In the genomic region with DNA sequence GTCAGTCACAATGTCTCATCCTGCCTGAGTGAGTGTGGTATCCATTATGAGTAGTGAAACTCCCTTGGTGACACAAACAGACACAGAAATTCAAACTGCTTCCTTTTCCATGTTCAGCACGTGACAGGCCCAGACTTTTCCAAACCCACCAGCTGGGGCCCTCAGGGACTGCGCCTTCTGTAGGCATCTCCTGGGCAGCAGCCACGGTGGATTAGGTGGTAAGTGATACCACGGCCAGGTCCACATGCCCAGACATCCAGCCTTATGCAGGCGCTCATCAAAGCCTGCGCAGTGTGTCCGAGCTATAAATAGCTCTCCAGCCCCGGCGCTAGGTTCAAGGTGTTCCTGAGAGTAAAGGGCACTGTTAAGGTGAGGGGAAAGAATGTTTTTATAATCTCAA, we compare ENCODE assay signal across 21 mouse cellular contexts. TPM values are rescaled to one million over a fixed set of nuclear protein-coding genes. Genes with fewer than 3 reads are reported as not detected.
A peak's percentile ranks its signal among the peaks of the same experiment; 100 is the strongest.
DNase-seq lines count a peak whose midpoint lies in the region; ATAC-seq and TF ChIP-seq lines count a peak whose summit lies in the region.
"Had no signal": no experiment of that assay in that cellular context is flagged by ENCODE, and none has a peak within 500 bp of the region (broad histone marks: within the 10 kb centered on the region; RNA-seq: fewer than 3 reads in every experiment).

No protein-coding gene starts in this region.

- ATAC-seq in kidney, embryonic 14.5 days (ENCODE audit: low FRiP score, low TSS enrichment): no peak
- ATAC-seq in heart, embryonic 12.5 days (ENCODE audit: insufficient number of reproducible peaks, low FRiP score): peak; percentile 9; the same call in 1 of the 2 replicates
- ATAC-seq: activated CD4-positive, CD25-positive, alpha-beta regulatory T cell, adult 4 months; midbrain, embryonic 16.5 days; Patski had no signal

- WGBS in kidney, embryonic 14.5 days: 74% methylated on average over 9 of the region's 9 CpGs
- 75% methylated on average over 9 of the region's 9 CpGs for WGBS in kidney, adult 2 months
- WGBS in heart, embryonic 12.5 days: 36% methylated on average over 9 of the region's 9 CpGs

- TF ChIP-seq POLR2A in kidney, adult 2 months (IDR thresholded peaks at IDR 0.05; ENCODE audit: low read depth, low read length): no peak

- no peak for DNase-seq in kidney, adult 2 months
- DNase-seq in gastrocnemius, postnatal 10 days: peak; percentile 59
- DNase-seq in heart, postnatal 4 days: peak; percentile 30
- no peak for DNase-seq in retina, embryonic 14.5 days (ENCODE audit: low spot score)
- DNase-seq in embryo, embryonic 11 days: no peak
- DNase-seq in adrenal gland, adult 2 months: no peak
- DNase-seq: adrenal gland, postnatal 36 days; cerebellum, adult 8-10 months; kidney, adult 8-10 months; kidney, postnatal 4 days; lung, postnatal 10 days; thymus, postnatal 25 days had no signal

- no peak overlapping the region for H3K27ac ChIP-seq in kidney, embryonic 14.5 days (ENCODE audit: low read depth, low read length)
- H3K27ac ChIP-seq in kidney, adult 2 months (ENCODE audit: insufficient read depth, low read depth, low read length): no peak overlapping the region
- 0 out of 2 replicates have a peak overlapping the region, but pooled peaks have one; percentile 23 for H3K27ac ChIP-seq in heart, embryonic 12.5 days (ENCODE audit: poor library complexity, severe bottlenecking)
- H3K27ac ChIP-seq: forebrain, embryonic 12.5 days; limb, embryonic 12.5 days had no signal

- no peaks in the 10 kb centered on the region for H3K9me3 ChIP-seq in kidney, embryonic 14.5 days (ENCODE audit: control insufficient read depth, low read length)
- H3K9me3 ChIP-seq in heart, embryonic 12.5 days (replicated peaks): no peaks in the 10 kb centered on the region
- H3K9me3 ChIP-seq: forebrain, embryonic 12.5 days; limb, embryonic 12.5 days; megakaryocyte, embryonic 14.5 days had no signal

- no peak overlapping the region for H3K4me3 ChIP-seq in kidney, embryonic 14.5 days (ENCODE audit: low read length)
- no peak overlapping the region for H3K4me3 ChIP-seq in kidney, adult 2 months (ENCODE audit: insufficient read depth, low read depth, low read length)
- H3K4me3 ChIP-seq in heart, embryonic 12.5 days: no peak overlapping the region
- H3K4me3 ChIP-seq: forebrain, embryonic 12.5 days; limb, embryonic 12.5 days; megakaryocyte, embryonic 14.5 days had no signal

- no peaks in the 10 kb centered on the region for H3K27me3 ChIP-seq in kidney, embryonic 14.5 days (ENCODE audit: control insufficient read depth, insufficient read depth, low read length)
- no peaks in the 10 kb centered on the region for H3K27me3 ChIP-seq in kidney, adult 2 months (replicated peaks; ENCODE audit: control insufficient read depth, insufficient read depth, low read length)
- no peaks in the 10 kb centered on the region for H3K27me3 ChIP-seq in heart, embryonic 12.5 days (replicated peaks)
- H3K27me3 ChIP-seq: forebrain, embryonic 12.5 days; limb, embryonic 12.5 days; Patski had no signal

- TF ChIP-seq CTCF in kidney, adult 2 months (conservative IDR thresholded peaks at IDR 0.05; ENCODE audit: insufficient read depth, insufficient read length, low read depth, low read length): no peak

- H3K4me1 ChIP-seq in kidney, embryonic 14.5 days (ENCODE audit: control insufficient read depth, insufficient read depth, low read length): no peaks in the 10 kb centered on the region
- H3K4me1 ChIP-seq in kidney, adult 2 months (ENCODE audit: control insufficient read depth, insufficient read depth, low read length): no peaks in the 10 kb centered on the region
- H3K4me1 ChIP-seq in heart, embryonic 12.5 days (replicated peaks): peaks cover 21% of the 10 kb centered on the region
- H3K4me1 ChIP-seq: limb, embryonic 12.5 days had no signal

- no peaks in the 10 kb centered on the region for H3K36me3 ChIP-seq in kidney, embryonic 14.5 days (ENCODE audit: control insufficient read depth, insufficient read depth, low read length)
- H3K36me3 ChIP-seq in kidney, adult 2 months (ENCODE audit: control insufficient read depth, insufficient read depth, low read length): no peaks in the 10 kb centered on the region
- H3K36me3 ChIP-seq in heart, embryonic 12.5 days: no peaks in the 10 kb centered on the region
- H3K36me3 ChIP-seq: forebrain, embryonic 12.5 days; limb, embryonic 12.5 days had no signal

- 0 out of 2 replicates have a peak overlapping the region, but pooled peaks have one; percentile 23 for H3K9ac ChIP-seq in kidney, embryonic 14.5 days (ENCODE audit: low read depth, low read length)
- no peak overlapping the region for H3K9ac ChIP-seq in heart, embryonic 12.5 days
- H3K9ac ChIP-seq: forebrain, embryonic 12.5 days; limb, embryonic 12.5 days had no signal

- no peak overlapping the region for H3K4me2 ChIP-seq in kidney, embryonic 14.5 days (replicated peaks; ENCODE audit: low read depth, low read length)
- no peak overlapping the region for H3K4me2 ChIP-seq in heart, embryonic 12.5 days
- H3K4me2 ChIP-seq: forebrain, embryonic 12.5 days; limb, embryonic 12.5 days had no signal

RNA-seq across cellular contexts. Expression of a gene that starts 12.0 kb away (rescaled TPM):
- 2.7 and 4.0 TPM in 2 replicates for polyA plus RNA-seq in kidney, embryonic 14.5 days (2014; fragmentation: Nextera tagmentation; extraction: Ambion mirVana)
- polyA plus RNA-seq in kidney, adult 2 months (2012; rRNA removed): 0.22 and 0.30 TPM in 2 replicates
- total RNA-seq in gastrocnemius, postnatal 10 days (2021): 1 to 10 TPM; 1.9 to 2.5 TPM
- 3.3 and 4.1 TPM in 2 replicates for polyA plus RNA-seq in heart, embryonic 12.5 days (2016; fragmentation: Nextera tagmentation; extraction: Ambion mirVana)
- total RNA-seq in heart, postnatal 4 days (2021): 1 to 10 TPM; 4.6 to 5.4 TPM
- 1 to 10 TPM; 1.2 to 2.1 TPM for total RNA-seq in adrenal gland, adult 2 months (2021)
- polyA plus RNA-seq in adrenal gland, adult 2 months (2012; rRNA removed): 0.70 and 1.3 TPM in 2 replicates

RNA-seq across cellular contexts. Expression of a gene that starts 22.5 kb away (rescaled TPM):
- 1.3 and 2.9 TPM in 2 replicates for polyA plus RNA-seq in kidney, embryonic 14.5 days (2014; fragmentation: Nextera tagmentation; extraction: Ambion mirVana)
- polyA plus RNA-seq in kidney, adult 2 months (2012; rRNA removed): 1.3 and 665 TPM in 2 replicates
- total RNA-seq in gastrocnemius, postnatal 10 days (2021): over 10,000 TPM; 50,548 to 53,307 TPM
- polyA plus RNA-seq in heart, embryonic 12.5 days (2016; fragmentation: Nextera tagmentation; extraction: Ambion mirVana): 481 and 483 TPM in 2 replicates
- 100 to 1,000 TPM; 369 to 594 TPM for total RNA-seq in heart, postnatal 4 days (2021)
- under 1 TPM; 0.20 to 0.38 TPM for total RNA-seq in adrenal gland, adult 2 months (2021)
- polyA plus RNA-seq in adrenal gland, adult 2 months (2012; rRNA removed): 1.2 and 4.7 TPM in 2 replicates
- total RNA-seq: hematopoietic stem cell, adult 5-6 weeks had no signal

Comparison
In these comparisons a context has a peak if more than half of its experiments do, and no peak if none do; other contexts are left out.
1. DNase-seq: peak in gastrocnemius, postnatal 10 days (single experiment) and heart, postnatal 4 days (single experiment); none in kidney, adult 2 months (single experiment), retina, embryonic 14.5 days (single experiment), embryo, embryonic 11 days (single experiment) and adrenal gland, adult 2 months (single experiment).